8 mouse cellular contexts compared by ENCODE assay signal in the genomic region with DNA sequence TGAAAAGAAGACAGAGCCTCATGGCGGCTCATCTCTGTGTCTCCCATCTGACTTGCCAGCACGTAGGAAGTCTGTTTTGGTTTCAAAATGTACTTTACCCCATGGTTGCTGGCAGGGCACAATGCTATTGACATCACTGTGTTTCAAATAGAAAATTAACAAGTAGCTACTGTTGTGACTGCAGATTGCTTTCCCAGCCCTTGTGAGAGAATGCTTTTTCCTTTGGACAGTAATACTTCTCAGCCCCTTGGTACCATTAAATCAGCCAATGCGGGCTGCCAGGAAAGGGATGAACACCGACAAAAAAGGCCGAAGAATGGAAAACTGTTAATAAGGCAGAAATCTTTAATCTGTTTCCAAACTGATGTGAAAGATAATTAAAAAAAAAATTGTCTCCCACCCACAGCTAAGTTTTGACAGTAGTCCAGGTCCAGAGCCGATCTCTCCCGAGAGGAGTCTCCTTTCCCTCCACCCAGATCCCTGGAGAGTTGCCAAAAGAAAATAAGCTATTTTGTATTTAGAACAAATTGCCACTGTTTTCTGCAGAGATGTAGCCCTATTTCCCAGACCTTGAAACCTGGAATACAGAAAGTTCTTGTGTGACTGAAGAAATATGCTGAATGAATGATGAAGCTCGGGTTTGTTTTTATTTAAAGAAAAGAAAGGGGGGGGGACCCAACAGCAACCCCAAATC. TPM values are rescaled to one million over a fixed set of nuclear protein-coding genes. Genes with fewer than 3 reads are reported as not detected.
A peak's percentile ranks its signal among the peaks of the same experiment; 100 is the strongest.
DNase-seq lines count a peak whose midpoint lies in the region; ATAC-seq and TF ChIP-seq lines count a peak whose summit lies in the region.

No protein-coding gene starts in this region.

- peak; percentile 85 for DNase-seq in kidney, adult 2 months
- peak; percentile 85 for DNase-seq in brain, embryonic 14.5 days (ENCODE audit: low read depth)
- peak; percentile 74 to 78 for DNase-seq in cerebellum, postnatal 10 days
- peak; percentile 54 for DNase-seq in layer of hippocampus, adult 9-10 months (ENCODE audit: low spot score)
- no peak for DNase-seq in urinary bladder, postnatal 10 days (ENCODE audit: low spot score)
- DNase-seq in frontal cortex, postnatal 14 days (ENCODE audit: low spot score in 2 of 2): no peak
- no peak for DNase-seq in retina, postnatal 1 day

- H3K27ac ChIP-seq in kidney, adult 2 months (ENCODE audit: insufficient read depth, low read depth, low read length): peak overlapping the region; percentile 59
- H3K27ac ChIP-seq in kidney, embryonic 14.5 days (ENCODE audit: low read depth, low read length): no peak overlapping the region

- no peak overlapping the region for H3K9ac ChIP-seq in kidney, embryonic 14.5 days (ENCODE audit: low read depth, low read length)

- peaks cover 3% of the 10 kb centered on the region; the same call in 1 of the 2 replicates for H3K4me1 ChIP-seq in kidney, adult 2 months (ENCODE audit: control insufficient read depth, insufficient read depth, low read length)
- peaks cover 10% of the 10 kb centered on the region; the same call in 1 of the 2 replicates for H3K4me1 ChIP-seq in kidney, embryonic 14.5 days (ENCODE audit: control insufficient read depth, insufficient read depth, low read length)

- H3K9me3 ChIP-seq in kidney, embryonic 14.5 days (ENCODE audit: control insufficient read depth, low read length): no peaks in the 10 kb centered on the region

- peak overlapping the region; percentile 16; the same call in 1 of the 2 replicates for H3K4me3 ChIP-seq in kidney, adult 2 months (ENCODE audit: insufficient read depth, low read depth, low read length)
- H3K4me3 ChIP-seq in kidney, embryonic 14.5 days (ENCODE audit: low read length): no peak overlapping the region

- ATAC-seq in kidney, embryonic 14.5 days (ENCODE audit: low FRiP score, low TSS enrichment): no peak

- no peaks in the 10 kb centered on the region for H3K27me3 ChIP-seq in kidney, adult 2 months (replicated peaks; ENCODE audit: control insufficient read depth, insufficient read depth, low read length)
- H3K27me3 ChIP-seq in kidney, embryonic 14.5 days (ENCODE audit: control insufficient read depth, insufficient read depth, low read length): no peaks in the 10 kb centered on the region

- TF ChIP-seq POLR2A in kidney, adult 2 months (IDR thresholded peaks at IDR 0.05; ENCODE audit: low read depth, low read length): no peak
- no peak for TF ChIP-seq POLR2A in brain, embryonic 14.5 days (IDR thresholded peaks at IDR 0.05; ENCODE audit: borderline replicate concordance, extremely low read depth, insufficient read depth, insufficient read length, poor library complexity, severe bottlenecking)

- no peak for TF ChIP-seq CTCF in kidney, adult 2 months (conservative IDR thresholded peaks at IDR 0.05; ENCODE audit: insufficient read depth, insufficient read length, low read depth, low read length)
- no peak for TF ChIP-seq CTCF in brain, embryonic 14.5 days (IDR thresholded peaks at IDR 0.05; ENCODE audit: borderline replicate concordance, extremely low read depth, insufficient read depth, insufficient read length)

- no peak overlapping the region for H3K4me2 ChIP-seq in kidney, embryonic 14.5 days (replicated peaks; ENCODE audit: low read depth, low read length)

- no peaks in the 10 kb centered on the region for H3K36me3 ChIP-seq in kidney, adult 2 months (ENCODE audit: control insufficient read depth, insufficient read depth, low read length)
- no peaks in the 10 kb centered on the region for H3K36me3 ChIP-seq in kidney, embryonic 14.5 days (ENCODE audit: control insufficient read depth, insufficient read depth, low read length)

- WGBS in kidney, adult 2 months: 40% methylated on average over 8 of the region's 8 CpGs
- WGBS in kidney, embryonic 14.5 days: 63% methylated on average over 8 of the region's 8 CpGs

RNA-seq across cellular contexts. Expression of a gene that starts 11.2 kb away (rescaled TPM):
- polyA plus RNA-seq in kidney, adult 2 months (2012; rRNA removed): not detected in 2 replicates
- polyA plus RNA-seq in kidney, embryonic 14.5 days (2014; fragmentation: Nextera tagmentation; extraction: Ambion mirVana): 2.0 and 3.2 TPM in 2 replicates
- not detected in 2 replicates for polyA plus RNA-seq in brain, embryonic 14.5 days (2012; rRNA removed)

RNA-seq across cellular contexts. Expression of a gene that starts 30.0 kb away (rescaled TPM):
- polyA plus RNA-seq in kidney, adult 2 months (2012; rRNA removed): 3.4 and 5.9 TPM in 2 replicates
- 47.7 and 49.4 TPM in 2 replicates for polyA plus RNA-seq in kidney, embryonic 14.5 days (2014; fragmentation: Nextera tagmentation; extraction: Ambion mirVana)
- 21.6 and 27.3 TPM in 2 replicates for polyA plus RNA-seq in brain, embryonic 14.5 days (2012; rRNA removed)

RNA-seq across cellular contexts. Expression of a gene that starts 50.1 kb away (rescaled TPM):
- polyA plus RNA-seq in kidney, adult 2 months (2012; rRNA removed): 38.9 and 41.7 TPM in 2 replicates
- polyA plus RNA-seq in kidney, embryonic 14.5 days (2014; fragmentation: Nextera tagmentation; extraction: Ambion mirVana): 31.0 and 42.5 TPM in 2 replicates
- 37.1 and 44.2 TPM in 2 replicates for polyA plus RNA-seq in brain, embryonic 14.5 days (2012; rRNA removed)

Comparison
In these comparisons a context has a peak if more than half of its experiments do, and no peak if none do; other contexts are left out.
1. DNase-seq: peak in kidney, adult 2 months (single experiment), brain, embryonic 14.5 days (single experiment), cerebellum, postnatal 10 days (2 of 2) and layer of hippocampus, adult 9-10 months (single experiment); none in urinary bladder, postnatal 10 days (single experiment), frontal cortex, postnatal 14 days (0 of 2) and retina, postnatal 1 day (single experiment).